18 mouse cellular contexts compared by ENCODE assay signal in the genomic region with DNA sequence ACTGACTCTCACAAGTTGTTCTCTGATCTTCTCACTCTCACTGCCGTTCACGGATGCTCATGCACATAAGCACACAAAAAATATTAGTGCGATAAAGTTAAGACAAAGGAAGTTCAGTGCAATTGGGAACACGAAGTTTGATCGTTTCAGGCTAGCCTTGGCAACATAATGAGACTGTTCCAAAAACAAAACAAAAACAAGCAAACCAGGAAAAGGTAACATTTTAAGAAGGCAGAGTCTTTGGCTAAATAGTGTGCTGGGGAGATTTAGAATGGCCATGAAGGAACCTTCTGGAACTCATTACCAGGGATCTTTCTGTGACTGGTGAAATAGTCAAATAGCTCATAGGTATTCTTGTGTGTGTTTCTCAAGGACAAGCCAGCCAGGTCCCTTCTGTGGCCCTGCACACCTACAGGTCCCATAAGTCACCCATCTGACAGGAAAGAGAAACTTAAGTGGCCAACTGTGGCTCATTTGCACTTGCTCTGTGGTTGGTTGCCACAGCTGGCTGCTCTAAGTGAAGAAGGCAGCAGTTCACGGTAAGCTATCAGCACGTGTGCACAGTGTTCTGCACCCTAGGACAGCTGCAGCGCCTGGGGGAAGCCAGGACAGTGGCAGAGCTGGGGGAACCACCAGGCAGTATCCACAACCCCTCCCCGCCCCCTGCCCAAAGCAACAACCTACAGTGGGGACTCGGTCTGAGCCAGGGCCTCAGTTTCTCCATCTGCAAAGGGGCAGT. TPM values are rescaled to one million over a fixed set of nuclear protein-coding genes. Genes with fewer than 3 reads are reported as not detected.
DNase-seq lines count a peak whose midpoint lies in the region; ATAC-seq lines count a peak whose summit lies in the region.
"Had no signal": no experiment of that assay in that cellular context is flagged by ENCODE, and none has a peak within 500 bp of the region (broad histone marks: within the 10 kb centered on the region; RNA-seq: fewer than 3 reads in every experiment).

A gene (minus strand): TSS at position 51 of the 739 bp plus-strand sequence.

- peak; percentile 14 to 38 for DNase-seq in spleen, adult 18-20 months
- DNase-seq in spleen, postnatal 4 days (ENCODE audit: low spot score in 2 of 2), result no peak
- DNase-seq in forelimb bud, embryonic 11.5 days (ENCODE audit: low read depth, low spot score), result peak; percentile 25
- DNase-seq in thymus, postnatal 25 days, result peak; percentile 79
- no peak for DNase-seq in adrenal gland, postnatal 25 days
- DNase-seq in gastrocnemius, postnatal 10 days, result no peak
- DNase-seq in cerebellum, postnatal 14 days, result no peak
- DNase-seq: cerebellum, postnatal 10 days; gastrocnemius, adult 2 months; heart, adult 2 months; lung, postnatal 36 days; right cerebral cortex, postnatal 4 days had no signal

- ATAC-seq in neutrophil, adult 5-6 weeks (ENCODE audit: extremely low read depth, insufficient number of reproducible peaks, low FRiP score, poor library complexity, severe bottlenecking), result peak; percentile 58
- ATAC-seq: forebrain, embryonic 14.5 days; intestine, embryonic 15.5 days had no signal

RNA-seq across cellular contexts. Expression of the gene that starts here (rescaled TPM):
- not detected in 2 replicates for total RNA-seq in neutrophil, adult 5-6 weeks (2017)
- not detected in 2 replicates for total RNA-seq in adrenal gland, postnatal 25 days (2021)
- not detected for total RNA-seq in gastrocnemius, postnatal 10 days (2021)
- total RNA-seq: G1E; gastrocnemius, adult 2 months; heart, adult 2 months; layer of hippocampus, postnatal 25 days; left cerebral cortex, postnatal 36 days had no signal

Comparison
In these comparisons a context has a peak if more than half of its experiments do, and no peak if none do; other contexts are left out.
1. DNase-seq: peak in spleen, adult 18-20 months (2 of 2), forelimb bud, embryonic 11.5 days (single experiment) and thymus, postnatal 25 days (single experiment); none in spleen, postnatal 4 days (0 of 2), adrenal gland, postnatal 25 days (single experiment), gastrocnemius, postnatal 10 days (single experiment) and cerebellum, postnatal 14 days (0 of 2).
2. Peak in ATAC-seq in neutrophil, adult 5-6 weeks; RNA of the gene not detected or under 1 TPM.